Mouse (Mus musculus) lung, postnatal 25 days (tissue): Measurements from ENCODE around the gene Cep44.
A peak's percentile ranks its signal among the peaks of the same experiment; 100 is the strongest.

ENCODE experiments used
- DNase-seq: peaks from one replicate; pipeline ENCODE4 v3.0.0; 2022; ENCODE audit warnings: low spot score

Gene Cep44

DNA sequence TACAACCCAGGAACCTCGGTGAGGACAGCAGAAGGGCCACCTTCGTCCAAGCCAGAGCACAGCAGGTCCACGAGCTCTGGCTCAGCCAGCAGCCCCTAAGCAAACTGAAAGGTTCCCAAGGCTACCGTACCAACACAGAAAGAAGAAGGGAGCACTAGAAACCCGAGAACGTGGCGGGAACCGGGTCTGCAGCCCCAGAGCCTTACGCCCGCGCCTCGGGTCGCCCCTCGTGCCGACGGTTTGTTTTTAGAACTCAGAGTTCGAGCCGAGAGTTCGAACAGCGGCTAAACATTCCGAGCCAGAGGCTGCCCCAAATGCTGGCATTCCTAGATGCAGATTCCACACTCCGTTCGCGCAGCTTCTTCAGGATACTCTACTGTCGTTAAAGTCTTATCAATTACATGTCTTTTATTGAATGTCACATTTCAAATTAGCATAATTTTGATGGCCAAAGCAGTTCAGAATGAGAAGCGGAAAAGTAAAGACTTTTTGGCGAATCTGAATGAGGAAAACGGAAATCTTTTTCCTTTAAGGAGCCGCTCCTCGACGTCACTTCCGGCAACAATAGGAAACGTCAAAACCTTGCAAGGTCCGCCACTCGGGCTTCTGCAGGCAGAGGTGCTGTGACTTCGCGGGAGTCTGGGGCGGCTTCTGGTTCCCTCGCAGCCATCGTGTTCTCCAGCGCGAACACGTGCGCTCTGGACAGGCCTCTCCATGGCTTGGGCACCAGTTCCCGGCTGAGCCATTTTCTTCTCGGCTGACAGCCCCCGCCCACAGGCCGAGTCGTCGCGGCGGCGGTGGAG lies at the start of gene Cep44, which contains the start of gene Fbxo8:
Gene Cep44 (minus strand): TSS at position 490 of the 803 bp plus-strand sequence.
Gene Fbxo8 (plus strand): TSS at position 533 of the 803 bp plus-strand sequence.
- peak; percentile 84 for DNase-seq

DNA sequence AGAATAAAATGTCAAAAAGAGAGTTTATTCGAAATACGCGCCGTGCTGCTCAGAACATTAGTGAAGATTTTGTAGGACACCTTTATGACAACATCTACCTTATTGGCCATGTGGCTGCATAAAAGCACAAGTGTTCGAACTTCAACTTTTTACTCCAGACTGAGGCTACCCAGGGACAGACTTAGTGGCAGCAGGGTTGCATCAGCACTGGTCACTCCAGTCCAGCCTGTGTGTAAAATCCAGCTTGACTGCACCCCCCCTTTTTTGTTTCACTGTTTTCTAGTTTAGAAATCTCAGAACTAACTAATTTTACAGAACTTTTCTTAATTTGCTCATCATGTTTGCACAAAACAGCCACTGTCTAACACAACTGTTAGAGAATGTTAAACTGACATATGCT lies 40.7 kb upstream of the Cep44 start:
- DNase-seq: no peak

DNA sequence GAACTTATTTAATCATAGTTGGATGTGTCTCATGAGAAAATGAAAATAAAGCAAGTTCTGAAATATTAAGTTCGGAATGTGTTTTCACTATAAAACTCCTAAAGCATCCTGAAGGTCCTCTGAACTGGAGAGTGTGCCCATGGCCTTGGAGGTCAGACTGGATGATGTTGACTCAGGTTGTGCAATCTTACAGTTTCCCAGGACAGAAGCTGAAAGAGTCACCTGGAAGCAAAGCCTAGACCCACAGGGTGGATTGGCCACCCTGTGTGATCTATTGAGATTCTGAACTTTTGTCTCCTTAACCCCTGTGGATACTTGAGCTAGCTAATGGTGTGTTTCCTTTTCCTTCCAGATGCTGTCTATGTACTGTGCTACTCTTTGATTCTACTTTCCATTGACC lies 40.2 kb upstream of the Cep44 start:
- peak; percentile 10 for DNase-seq

DNA sequence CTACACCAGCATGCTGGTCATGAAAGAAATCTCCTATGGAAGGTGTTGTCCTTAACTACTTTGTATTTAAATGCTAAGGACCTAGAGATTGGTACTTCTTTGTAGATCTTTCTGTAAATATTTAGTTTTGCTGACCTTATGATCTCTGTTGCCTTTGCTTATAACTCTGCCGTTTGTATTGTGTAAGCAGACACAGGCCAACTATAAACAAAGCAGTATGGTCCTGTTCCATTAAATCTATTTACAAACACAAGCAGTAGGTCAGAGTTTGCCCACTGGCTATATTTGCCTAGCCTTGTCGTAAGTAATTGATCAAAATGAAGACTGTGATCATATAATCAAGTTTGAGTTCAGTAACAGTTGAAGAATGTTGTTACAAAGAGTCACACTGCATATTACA lies 38.2 kb upstream of the Cep44 start:
- no peak for DNase-seq

DNA sequence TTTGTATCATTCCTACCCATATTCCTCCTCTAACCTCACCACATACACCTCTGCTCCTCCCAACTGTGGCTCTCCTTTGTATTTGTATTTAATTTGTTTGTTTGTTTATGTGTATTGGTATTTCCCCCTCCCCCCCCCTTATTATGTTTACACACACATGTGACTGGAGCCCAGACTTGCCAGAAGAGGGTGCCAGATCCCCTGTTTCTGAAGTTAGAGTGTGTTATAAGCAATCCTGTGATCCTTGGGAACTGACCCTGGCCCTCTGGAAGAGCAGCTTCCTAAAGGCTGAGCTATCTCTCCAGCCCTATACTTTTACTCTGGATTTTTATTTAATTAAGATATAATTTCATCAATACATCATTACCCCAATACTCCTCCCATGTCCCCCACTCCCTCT lies 32.0 kb upstream of the Cep44 start:
- DNase-seq: peak; percentile 8

DNA sequence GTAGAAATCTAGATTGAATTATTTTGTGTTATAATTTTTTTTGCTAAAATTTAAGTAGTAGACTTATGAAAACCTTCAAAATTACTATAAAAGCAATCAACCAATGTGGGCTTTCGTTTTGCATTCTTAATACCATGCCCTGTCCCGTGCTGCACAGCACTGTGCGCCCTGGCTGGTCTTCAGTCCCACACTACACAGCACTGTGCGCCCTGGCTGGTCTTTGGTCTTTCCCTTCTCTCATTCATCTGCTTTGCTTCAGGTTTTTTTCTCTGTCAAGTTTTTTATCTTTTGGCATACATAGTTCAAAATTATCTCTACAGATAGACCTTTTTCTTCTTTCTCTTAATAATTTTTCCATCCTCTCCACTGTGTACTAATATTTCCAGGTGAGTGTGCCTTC lies 30.1 kb upstream of the Cep44 start:
- DNase-seq: no peak

DNA sequence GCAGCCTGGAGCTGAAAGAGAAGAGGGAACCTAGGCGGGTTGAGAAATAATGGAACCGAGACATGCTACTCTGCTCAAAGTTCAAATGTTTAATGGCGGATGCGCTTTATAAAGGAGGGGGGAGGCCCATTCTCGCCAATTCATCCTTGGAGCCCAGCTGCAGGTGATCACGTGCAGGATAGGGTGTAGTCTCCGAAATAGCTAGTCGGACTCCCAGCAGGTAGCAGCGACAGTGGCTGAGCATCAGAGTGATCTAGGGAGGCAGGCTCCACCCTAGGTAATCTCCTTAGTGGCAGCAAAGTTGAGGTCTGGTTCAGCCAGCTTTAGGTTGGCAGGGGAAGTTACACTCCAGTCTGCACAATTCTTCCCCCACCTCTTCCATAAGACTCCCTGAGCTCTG lies 16.0 kb upstream of the Cep44 start:
- DNase-seq: no peak

DNA sequence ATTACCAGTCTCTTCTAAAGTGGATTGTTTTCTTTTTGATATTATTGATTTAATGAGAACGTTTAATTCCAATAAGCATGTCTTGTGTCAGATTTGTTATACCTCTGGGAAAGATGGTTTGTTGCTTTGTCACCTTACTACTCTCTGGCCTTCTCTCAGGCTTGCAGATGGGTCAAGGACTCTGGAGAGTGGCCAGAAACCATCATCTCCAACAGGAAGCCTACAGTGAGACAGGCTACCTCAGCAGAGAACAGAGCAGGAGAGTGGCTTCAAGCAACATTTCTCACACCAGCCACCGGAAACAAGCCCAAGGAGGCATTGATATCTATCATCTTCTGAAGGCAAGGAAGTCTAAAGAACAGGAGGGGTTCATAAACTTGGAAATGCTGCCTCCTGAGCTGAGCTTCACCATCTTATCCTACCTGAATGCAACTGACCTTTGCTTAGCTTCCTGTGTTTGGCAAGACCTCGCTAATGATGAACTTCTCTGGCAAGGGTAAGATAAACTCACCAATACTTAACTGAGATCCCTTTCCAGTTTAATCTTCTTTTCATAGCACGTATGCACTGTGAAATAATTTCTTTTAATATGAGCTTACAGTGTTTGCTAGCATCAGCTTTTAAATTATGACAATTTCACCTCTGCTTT lies 13.7 kb upstream of the Cep44 start:
- DNase-seq: no peak

DNA sequence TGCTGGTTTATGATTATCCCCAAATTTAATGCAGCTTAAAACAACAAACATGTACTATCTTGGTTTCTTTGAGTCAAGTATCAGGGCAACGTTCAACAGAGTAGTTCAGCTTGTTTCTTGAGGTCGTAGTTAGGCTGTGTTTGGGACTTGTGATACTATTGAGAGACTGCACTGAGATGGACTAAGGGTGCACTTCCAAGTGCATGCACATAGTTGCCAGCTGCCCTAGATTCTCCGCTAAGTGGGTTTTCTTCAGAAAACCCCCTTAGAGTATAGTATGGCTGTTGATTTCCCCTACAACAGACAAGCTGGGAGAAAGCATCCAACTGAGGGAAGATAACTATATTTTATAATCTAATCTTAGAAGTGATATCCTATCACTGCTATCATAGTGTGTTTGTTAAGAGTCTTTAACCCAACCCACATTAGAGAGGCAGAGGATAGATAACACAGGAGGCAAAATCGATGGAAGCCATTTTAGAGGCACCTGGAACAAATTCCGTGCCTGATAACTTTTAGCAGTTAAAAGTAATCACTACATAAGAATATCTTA lies 1.8 kb upstream of the Cep44 start:
- DNase-seq: no peak

DNA sequence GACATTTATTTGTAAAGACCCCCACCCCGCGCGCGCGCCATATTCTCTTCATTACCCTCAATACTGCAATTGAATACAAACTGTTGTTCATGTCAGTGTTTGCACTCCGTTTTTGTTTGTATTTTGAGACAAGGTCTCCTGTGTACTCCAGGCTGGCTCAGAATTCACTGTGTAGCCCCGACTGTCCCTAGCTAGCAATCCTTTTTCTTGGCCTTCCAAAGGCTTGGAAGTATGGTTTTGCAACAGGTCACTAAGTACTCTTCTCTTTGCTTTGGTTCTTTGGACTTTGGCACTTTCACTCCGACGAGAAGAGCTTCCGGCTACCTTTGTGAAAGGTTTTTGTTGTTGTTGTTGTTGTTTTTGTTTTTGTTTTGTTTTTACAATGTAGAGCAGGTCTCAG lies 1.2 kb upstream of the Cep44 start:
- no peak for DNase-seq

DNA sequence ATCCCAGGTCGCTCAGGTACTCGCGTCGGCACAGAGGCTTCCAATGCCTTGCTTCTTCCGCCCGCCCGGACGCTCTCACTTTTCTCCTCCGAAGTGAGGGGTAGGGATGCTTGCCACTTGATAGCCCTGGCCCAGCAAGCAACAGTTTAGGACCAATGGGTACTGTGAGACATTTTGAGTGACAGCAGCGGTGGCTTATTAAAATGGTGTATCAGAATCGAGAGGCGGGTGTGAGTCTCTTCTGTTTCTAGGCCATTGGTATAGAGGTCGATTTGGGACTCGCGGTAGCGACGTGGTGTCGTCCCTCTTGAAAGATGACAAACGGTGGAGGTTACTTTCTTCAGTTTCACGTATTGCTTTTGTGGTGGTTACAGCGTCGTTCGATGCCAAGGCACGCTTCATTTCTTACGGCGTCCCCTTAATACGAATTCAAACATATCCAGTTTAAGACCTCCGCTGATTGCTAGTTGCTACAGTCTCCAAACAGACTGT lies 560 bp upstream of the Cep44 start:
- DNase-seq: peak; percentile 94

DNA sequence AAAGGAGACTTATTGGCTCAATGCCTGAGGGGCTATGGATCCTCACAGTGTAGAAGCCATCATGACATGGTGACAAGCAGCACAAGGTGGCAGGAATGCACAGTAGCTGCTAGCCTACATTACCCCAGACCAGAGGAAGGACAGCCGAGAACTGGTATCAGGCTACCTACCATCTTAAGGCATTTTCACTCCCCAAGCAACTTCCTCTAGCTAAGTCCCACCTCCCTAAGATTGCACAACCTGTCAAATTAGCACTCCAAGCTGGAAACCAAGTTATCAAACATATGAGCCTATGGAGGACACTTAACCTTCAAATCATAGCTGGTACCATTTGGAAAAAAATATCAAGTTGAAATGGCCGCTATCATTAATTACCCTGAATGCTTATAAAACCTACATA lies 3.0 kb downstream of the Cep44 start:
- no peak for DNase-seq

DNA sequence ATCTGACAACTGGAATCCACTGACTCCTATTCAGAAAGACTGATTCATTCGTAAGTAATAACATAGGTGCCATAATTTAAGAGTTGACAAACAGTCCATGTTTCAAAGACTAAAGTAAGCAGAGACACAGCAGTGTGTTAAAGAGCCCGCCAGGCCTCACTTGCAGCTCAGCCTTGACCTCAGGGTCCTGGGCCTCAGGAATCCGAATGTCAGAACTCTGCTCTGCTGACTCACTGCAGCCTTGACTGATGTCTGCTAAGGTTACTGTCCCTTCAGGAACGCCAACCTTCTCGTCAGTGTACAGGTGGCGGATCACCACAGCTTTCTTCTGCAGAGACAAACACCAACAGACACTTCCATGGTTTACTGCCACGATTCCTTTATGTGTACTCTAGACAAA lies 10.1 kb downstream of the Cep44 start:
- DNase-seq: no peak

DNA sequence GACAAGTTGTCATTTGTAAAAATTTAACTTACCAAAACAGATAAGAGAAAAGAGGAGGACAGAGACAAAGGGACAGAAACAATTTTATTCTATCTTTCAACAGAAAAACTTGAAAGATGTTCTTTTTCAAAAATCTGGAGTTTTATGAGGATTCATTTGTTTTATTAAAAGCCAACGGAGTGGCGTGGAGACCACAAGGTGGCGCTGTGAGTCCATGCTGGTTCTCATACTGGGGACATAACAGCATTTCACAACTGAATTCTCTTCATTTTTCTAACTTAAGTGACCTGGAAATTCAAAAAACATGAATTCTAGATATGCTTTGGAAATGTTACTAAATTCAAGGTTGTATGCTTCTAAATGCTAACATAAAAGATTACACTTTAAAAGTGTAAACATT lies 20.5 kb downstream of the Cep44 start:
- DNase-seq: peak; percentile 29

DNA sequence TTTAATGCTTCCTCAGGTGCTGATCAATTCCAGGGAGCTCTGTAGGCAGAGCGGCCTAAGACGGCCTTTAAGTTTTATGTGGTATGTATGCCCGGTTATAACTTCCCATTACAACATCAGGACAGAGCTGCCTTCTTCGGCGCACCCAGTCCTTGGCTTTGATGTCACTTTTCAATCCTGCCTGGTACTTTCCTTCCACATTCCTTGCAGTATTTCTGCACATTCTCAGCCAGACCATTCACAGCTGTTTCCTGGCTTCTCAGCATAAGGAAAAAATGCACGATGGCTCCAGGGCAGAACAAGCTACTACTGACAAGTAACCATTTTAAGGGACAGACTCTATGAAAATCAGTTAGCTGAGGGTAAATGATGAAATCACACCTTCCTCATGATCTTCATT lies 22.0 kb downstream of the Cep44 start:
- DNase-seq: no peak

DNA sequence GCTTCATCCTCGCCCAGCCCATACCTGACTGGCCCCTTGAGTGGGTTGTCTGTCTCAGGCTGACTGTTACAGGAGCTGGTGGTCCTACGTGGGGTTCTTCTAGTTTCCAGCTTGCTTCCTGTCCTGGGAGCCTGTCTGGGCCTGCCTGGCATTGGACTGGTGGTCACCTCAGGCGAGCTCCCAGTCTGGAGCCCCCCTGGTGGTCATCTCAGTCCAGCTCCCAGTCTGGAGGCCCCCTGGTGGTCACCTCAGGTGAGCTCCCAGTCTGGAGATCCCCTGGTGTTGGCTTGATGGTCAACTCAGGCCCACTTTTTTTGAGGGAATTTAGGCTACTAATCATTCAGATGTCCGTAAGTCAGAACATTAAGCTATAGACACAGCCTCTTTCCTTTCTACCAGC lies 29.8 kb downstream of the Cep44 start:
- DNase-seq: no peak

DNA sequence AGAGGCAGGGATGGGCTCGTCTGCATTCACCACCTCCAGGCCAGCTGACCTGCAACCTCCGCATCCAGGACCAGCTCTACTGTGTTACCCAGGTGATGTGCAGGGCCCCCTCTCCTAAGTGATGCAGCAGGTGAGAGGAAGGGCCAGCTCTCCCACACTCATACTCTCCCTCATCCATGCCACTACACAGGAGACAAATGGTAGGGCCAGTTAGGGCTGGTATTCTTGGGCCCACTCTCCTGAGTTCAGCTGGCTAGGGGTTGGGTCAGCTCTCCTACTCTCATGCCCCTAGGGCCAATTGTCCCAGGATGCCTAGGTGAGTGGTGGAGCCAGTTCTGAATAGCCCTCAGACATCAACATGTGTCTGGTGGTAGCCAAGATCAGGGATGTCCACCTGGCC lies 30.6 kb downstream of the Cep44 start:
- DNase-seq: no peak

DNA sequence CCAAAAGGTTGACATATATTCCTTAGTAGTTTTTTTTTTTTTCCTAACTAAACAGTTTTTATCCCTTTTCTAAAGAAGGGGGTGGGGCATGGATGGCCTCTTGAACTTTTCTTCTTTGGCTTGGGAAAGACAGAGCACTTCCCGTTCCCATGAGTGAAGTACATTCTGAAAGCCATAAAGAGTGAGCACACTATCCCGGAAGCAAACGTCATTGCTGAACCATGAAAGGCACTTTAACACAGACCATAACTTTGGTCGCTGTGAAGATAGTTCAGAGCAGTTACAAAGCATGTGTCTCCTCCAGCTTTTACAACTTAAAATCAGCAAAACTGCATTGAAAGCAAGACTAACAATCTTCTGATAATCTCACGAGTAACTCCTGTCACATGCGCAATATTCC lies 32.0 kb downstream of the Cep44 start:
- no peak for DNase-seq

DNA sequence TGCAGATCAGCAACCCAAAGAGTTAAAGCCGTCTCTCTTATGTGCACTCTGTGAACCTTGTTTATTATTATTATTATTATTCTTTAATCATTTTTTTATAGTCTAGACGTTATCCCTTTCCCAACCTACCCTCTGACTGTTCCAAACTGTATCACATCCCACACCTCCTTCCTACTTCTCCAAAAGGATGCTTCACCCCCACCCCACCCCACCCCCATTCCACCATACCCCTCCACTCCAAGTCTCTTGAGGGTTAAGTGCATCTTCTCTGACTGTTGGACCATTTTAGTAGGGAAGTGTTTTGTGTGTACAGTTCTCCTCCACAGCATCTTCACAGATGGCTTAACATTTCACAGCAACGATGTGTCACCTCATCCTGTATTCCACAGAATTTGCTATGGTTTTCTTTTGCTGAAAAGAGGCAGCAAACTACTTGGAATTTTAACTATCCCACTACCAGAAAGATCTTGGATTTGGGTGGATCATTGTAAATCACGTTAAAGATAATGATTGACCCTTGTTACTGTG lies 41.8 kb downstream of the Cep44 start:
- DNase-seq: no peak

DNA sequence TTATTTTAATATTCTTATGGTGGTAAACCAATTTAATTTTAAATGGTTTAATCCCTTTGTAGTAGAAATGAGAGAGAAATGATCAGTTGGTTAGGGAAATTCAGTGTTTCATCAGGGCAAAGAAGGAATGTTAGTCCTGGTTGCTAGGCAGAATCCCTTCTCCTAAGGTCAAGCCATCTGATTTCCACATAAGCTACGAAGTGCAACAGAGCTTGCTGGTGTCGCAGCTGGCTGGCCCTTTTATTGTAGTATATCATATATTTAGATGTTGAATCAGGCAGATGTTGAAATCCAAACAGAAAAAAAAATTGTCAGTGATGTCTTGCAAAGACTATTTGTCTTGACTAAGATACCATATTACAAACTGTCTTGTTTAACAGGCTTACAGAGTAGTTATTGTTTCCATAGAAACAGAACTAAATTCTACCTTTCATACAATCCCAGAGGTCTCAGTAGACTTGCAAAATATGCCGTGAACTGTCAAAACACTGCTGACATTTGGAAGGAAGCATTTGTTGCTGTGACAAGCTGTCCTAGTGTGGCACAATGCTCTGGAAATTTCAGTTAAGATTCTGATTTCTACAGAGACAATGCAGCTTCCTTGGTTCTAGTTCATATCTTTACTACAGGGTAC lies 42.4 kb downstream of the Cep44 start:
- no peak for DNase-seq

DNA sequence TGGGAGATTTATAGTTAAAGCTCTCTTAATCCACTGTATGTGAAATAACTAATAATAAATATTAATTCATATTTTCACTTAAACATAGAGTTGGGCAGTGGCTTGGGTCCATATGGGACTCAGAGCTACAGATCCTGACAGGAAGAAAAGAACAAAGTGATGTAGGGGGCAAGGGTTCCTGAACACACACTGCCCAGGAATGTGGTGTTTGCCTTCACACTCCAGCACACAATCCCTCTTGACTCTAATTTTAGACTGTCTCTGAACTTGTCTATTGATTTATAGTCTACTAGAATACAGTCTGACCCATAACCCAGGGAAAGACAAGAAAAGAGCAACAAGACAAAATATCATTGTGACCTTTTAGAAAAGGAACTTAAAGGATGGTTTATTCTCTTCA lies 48.9 kb downstream of the Cep44 start:
- DNase-seq: no peak

DNA sequence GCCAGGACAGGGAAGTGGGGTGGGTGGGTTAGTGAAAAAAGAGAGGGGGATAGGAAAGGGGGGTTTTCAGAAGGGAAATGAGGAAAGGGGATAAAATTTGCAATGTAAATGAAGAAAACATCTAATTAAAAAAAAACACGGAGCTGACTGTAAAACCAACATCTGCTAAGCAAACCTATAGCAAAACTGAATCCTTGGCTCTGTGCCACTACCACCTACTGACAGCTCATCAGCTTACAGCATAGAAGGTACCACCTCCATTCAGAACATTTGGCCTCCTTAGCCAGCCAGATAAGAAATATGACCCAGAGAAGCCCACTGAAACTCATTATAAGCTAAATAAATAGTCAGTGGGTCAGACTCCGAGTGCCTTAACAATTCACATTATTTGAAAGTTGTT lies 61.4 kb downstream of the Cep44 start:
- DNase-seq: no peak

DNA sequence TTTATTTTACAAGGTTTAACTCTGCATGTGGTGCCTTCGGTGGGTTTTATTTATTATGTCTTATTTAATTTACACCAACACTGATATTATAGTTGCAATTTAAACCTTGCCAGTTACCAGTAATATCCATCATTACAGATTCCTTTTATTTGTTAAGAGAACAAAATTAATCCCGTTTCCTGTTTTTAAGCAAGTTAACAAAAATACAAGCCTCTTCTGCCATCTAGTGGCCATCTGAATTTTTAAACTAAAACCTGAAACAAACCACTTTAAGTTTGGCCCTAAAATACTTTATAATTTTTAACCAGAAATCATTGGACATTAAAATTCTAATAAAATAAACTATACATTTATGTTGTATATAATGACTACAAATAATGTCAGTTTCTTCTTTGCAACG lies 64.8 kb downstream of the Cep44 start:
- DNase-seq: peak; percentile 12
